Mouse (Mus musculus): Measurements from ENCODE around the gene Megf11. TPM values are rescaled to one million over a fixed set of nuclear protein-coding genes. Genes with fewer than 3 reads are reported as not detected.
A peak's percentile ranks its signal among the peaks of the same experiment; 100 is the strongest.

Gene Megf11
- total RNA-seq, 2 experiments from 2014 or later: 14.1 to 14.4 TPM

DNA sequence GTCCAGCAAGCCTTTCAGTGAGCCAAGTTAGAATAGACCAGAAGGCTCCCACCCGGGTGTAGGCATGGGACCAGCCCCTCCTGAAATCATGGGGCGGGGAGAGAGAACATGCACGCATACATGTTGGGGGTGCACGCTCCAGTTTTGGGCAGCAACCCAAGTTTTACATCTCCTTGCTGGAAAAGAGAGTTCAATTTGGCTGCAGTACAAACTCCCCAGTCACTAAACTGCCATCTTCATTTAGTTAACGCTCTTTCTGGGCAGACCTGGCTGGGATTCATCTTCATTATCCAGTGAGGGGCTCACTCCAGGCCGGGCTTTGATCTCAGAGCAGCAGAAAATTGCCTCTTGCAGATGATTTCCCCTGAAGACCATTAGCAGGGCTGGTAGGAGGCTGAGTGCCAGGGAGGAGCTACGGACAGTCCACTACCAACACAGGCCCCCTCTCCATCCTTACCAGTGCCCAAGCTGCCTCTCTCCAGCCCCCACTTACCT, 218.8 kb downstream of the Megf11 start:
- H3K4me3 ChIP-seq: no peak overlapping the region
- intact Hi-C loops (cut with DNase I): no loop called here

DNA sequence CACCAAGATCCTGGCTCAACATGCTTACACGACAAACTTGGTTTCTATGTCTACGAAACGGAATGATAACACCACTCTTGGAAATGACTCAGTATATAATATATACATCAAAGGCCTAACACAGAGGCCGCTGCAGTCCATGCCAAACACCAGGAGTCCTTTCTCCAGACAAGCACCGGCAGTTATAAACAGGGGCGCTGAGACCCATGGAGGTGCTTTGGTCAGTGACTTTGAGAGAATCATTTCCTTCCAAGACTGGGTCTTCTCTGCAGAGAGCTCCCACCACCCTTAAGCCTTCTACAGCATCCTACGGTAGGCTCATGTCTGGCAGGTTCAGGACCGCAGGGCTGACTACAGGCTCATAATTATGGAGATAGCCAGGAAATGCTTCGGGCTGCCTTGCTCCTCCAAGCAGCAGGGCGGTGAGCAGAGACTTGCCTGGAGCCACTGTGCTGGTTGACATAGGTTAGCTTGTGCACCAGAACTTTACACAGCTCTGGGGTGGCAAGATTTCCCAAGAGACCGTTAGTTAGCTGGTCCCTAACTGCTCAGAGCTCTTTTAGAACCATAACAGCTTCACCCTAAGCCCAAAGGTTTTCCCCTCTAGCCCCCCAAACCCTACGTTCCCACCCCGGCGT, 219.8 kb downstream of the Megf11 start:
- no peak for TF ChIP-seq CTCF (IDR thresholded peaks at IDR 0.05)
- DNase-seq (ENCODE audit: extremely low spot score in 1 of 2, low spot score in 2 of 2): no peak
- intact Hi-C loops (cut with DNase I): no loop called here
- Histone ChIP-seq H3K4me3 (no peak overlapping the region), H3K27ac (no peak overlapping the region)

More for the DNA sequence above, 218.8 kb downstream of the Megf11 start:
- TF ChIP-seq CTCF (IDR thresholded peaks at IDR 0.05): no peak
- DNase-seq (ENCODE audit: extremely low spot score in 1 of 2, low spot score in 2 of 2): no peak
- no peak overlapping the region for H3K27ac ChIP-seq

DNA sequence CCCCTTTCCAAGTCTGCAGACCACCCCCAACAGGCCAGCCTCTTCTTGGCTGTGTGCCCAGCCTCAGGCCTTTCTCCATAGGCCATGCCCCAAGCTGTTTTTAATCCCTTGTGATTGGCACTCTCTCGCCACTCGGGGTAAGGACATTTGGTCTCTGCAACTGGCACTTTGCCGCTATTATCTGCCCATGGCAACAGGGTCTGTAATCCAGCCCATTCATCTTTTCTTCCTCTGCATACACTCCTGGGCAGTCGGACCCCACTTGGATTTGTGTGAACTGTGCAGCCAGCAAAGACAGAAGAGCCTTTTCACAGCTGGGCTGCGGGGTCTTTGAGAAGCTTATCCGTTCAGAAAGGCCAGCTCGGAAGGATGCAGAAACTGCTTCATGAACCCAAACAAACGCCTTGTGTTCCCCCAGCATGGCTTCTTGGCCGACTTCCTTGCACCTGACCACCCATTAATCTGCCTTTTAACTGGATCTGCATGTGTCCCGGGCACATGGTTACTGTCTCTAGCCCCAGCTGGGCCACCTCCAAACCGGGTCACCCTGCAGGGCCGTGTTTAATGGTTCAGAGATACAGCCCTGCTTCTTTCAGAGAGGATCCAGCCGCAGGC, 220.4 kb downstream of the Megf11 start:
- intact Hi-C loops (cut with DNase I): no loop called here
- H3K27ac ChIP-seq: no peak overlapping the region
- TF ChIP-seq CTCF (IDR thresholded peaks at IDR 0.05): no peak
- no peak overlapping the region for H3K4me3 ChIP-seq
- peak; percentile 11 to 31 for DNase-seq (ENCODE audit: extremely low spot score in 1 of 2, low spot score in 2 of 2)

DNA sequence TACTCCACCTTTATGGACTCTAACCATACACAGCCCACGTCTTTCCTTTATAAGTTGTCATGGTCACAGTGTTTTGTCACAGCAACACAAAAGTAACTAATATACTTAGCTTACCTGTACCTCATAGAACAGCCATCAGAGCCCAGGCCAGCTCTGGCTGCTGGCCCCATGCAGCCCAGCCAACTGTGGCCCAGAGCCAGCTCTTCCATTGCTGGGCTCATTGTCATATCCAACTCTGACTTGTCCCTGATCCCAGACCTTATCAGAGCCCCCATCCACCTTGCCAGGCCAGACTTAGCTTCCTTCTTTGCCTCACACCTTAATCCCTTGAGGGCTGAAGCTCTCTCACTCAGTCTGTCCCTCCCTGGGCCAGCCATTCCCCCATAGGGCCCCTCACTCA, 221.6 kb downstream of the Megf11 start:
- H3K4me3 ChIP-seq: no peak overlapping the region
- H3K27ac ChIP-seq: no peak overlapping the region
- DNase-seq (ENCODE audit: extremely low spot score in 1 of 2, low spot score in 2 of 2): no peak
- no peak for TF ChIP-seq CTCF (IDR thresholded peaks at IDR 0.05)
- intact Hi-C loops (cut with DNase I): no loop called here

DNA sequence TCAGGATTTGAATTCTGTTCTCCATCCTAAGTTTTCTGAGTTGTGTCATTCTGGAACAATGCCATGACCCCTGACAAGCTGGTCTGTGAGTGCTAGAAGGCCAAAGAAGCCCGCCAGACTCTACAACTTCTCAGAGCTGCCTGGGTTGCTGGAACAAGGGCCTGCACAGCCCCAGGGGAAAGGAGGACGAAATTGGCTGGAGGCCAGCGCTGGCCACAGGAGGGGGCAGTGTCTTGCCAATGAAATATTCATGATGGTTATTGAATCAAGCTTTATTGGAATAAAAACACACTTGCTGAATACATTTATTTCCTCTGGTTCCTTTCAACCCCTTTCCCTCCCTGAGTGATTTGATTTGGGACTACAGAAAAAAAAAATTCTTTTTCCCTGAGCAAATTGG, 224.1 kb downstream of the Megf11 start:
- DNase-seq (ENCODE audit: extremely low spot score in 1 of 2, low spot score in 2 of 2): peak; percentile 21 to 22
- intact Hi-C loops (cut with DNase I): no loop called here
- no peak for TF ChIP-seq CTCF (IDR thresholded peaks at IDR 0.05)
- H3K27ac ChIP-seq: no peak overlapping the region
- H3K4me3 ChIP-seq: no peak overlapping the region

DNA sequence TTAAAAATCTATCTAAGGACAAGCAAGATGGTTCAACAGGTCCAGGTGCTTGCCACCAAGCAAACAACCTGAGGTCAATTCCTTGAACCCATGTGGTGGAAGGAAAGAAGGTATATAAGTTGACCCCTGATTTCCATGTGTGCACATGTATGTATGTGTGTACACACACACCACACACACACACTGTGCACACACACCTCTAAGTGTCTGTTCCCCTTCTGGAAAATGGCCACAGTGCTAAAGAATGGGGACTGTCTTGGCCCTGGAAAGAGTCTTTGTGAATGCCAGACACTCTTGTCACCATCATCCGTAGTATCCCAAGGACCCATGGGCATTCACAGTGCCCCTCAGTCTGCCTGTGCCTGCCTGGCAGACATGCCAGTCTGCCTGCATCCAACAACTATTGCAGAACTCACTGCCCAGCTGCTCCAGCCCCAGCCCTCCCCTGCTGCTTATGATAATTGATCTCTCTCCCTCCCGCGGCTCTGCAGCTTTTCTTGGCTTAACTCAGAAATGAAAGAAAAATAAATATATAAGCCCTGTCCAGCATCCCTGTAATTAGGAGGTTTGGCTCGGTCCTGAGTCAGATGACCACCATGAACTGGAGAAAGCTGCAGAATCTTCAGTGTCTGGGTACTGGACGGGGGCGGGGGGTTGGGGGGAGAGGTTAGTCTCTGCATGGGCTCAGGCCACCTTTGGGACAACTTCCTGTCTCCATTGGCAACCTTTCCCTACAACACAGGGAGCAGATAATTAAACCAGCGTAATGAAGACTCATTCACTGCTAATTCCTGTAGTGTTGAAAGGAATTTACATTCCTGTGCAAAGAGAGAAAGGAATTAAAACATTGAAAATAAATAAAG, 226.9 kb downstream of the Megf11 start:
- TF ChIP-seq CTCF (IDR thresholded peaks at IDR 0.05): no peak
- intact Hi-C loops (cut with DNase I): no loop called here
- H3K4me3 ChIP-seq: no peak overlapping the region
- DNase-seq (ENCODE audit: extremely low spot score in 1 of 2, low spot score in 2 of 2): no peak
- H3K27ac ChIP-seq: no peak overlapping the region

DNA sequence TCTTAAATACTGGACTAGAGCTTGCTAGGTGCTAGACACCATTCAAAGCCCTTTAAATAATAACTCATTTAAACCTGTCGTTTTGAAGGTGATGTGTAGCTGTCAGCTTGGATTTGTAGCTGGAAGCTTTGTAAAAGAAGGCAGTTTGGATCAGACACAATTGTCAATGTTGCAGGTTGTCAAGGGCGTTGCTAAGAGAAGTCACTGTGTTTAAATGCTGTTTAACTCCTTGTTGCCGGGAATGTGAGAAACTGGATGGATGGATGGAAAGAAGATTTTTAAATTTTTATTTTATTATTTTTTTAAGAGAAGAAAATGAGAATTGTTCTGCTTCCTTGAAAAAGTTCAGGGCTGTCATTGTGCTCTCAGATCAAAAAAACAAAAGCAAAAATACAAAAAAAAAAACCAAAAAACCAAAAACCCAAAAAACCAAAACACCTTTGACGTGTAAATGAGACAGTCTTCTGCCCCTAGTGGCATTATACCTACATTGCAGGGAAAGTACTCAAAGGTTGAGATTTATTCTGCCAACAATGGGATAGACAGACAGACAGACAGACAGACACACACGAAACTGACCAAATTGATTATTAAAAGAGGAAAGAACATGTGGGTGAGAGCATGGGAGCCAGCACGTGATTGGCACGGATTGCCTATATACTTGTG, 227.7 kb downstream of the Megf11 start:
- H3K27ac ChIP-seq: no peak overlapping the region
- intact Hi-C loops (cut with DNase I): no loop called here
- no peak overlapping the region for H3K4me3 ChIP-seq
- no peak for DNase-seq (ENCODE audit: extremely low spot score in 1 of 2, low spot score in 2 of 2)
- TF ChIP-seq CTCF (IDR thresholded peaks at IDR 0.05): peak; percentile 50

DNA sequence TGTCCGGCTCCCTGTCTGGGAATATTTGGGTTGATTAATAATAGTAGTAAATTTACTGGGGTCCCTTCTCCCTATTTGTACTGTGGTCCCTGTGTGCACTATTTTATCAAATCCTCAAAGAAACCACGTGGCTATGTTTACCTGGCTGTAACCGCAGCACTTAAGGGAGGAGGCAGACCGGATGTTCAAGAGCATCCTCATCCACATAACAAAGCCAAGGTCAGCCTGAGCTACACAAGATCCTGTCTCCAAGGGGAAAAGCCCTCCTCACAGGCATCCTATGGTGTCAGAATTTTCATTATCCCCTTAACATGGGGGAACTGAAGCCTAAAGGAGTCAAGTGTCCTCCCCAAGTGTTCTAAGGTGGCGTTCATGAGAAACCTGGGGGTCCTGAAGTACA, 232.0 kb downstream of the Megf11 start:
- Histone ChIP-seq H3K4me3 (no peak overlapping the region), H3K27ac (no peak overlapping the region)
- no peak for DNase-seq (ENCODE audit: extremely low spot score in 1 of 2, low spot score in 2 of 2)
- TF ChIP-seq CTCF (IDR thresholded peaks at IDR 0.05): no peak
- intact Hi-C loops (cut with DNase I): no loop called here

DNA sequence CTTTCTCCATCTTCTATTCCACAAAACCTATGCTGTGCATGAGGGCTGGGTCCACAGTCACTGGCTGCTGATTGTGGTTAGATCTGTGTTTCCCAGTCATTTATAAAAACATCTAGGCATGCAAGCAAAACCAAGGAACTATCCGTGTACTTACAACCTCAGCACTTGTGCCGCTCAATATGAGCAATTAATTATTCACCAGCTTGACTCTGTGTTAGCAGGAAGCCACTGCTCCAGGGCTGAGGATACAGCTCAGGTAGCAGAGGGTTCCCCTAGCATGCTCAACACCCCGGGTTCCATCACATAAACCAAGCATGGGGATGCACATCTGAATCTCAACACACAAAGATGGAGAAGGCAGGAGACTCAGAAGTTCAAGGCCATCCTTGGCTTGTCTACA, 233.0 kb downstream of the Megf11 start:
- no peak for DNase-seq (ENCODE audit: extremely low spot score in 1 of 2, low spot score in 2 of 2)
- no peak overlapping the region for H3K4me3 ChIP-seq
- H3K27ac ChIP-seq: no peak overlapping the region
- TF ChIP-seq CTCF (IDR thresholded peaks at IDR 0.05): no peak
- intact Hi-C loops (cut with DNase I): no loop called here

DNA sequence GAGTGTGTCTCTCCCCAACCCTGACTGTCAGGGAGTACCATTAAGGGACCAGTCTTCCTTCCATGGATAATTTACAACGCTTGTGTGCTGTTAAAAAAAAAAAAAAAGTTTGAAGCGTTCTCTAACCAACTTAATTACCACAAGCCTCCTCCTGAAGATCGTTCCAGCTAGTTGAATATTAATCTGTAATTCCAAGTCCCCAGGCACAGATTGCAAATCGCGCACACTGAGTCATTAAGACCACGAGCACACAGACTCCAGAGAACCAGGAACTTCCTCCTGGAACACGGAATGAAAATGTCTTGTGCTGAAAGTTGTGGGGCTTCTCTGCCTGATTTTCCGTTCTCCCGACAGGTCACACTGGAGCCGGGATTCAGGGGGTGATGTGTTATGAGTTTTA, 234.0 kb downstream of the Megf11 start:
- DNase-seq (ENCODE audit: extremely low spot score in 1 of 2, low spot score in 2 of 2): no peak
- no peak overlapping the region for H3K4me3 ChIP-seq
- H3K27ac ChIP-seq: no peak overlapping the region
- TF ChIP-seq CTCF (IDR thresholded peaks at IDR 0.05): no peak
- intact Hi-C loops (cut with DNase I): no loop called here

DNA sequence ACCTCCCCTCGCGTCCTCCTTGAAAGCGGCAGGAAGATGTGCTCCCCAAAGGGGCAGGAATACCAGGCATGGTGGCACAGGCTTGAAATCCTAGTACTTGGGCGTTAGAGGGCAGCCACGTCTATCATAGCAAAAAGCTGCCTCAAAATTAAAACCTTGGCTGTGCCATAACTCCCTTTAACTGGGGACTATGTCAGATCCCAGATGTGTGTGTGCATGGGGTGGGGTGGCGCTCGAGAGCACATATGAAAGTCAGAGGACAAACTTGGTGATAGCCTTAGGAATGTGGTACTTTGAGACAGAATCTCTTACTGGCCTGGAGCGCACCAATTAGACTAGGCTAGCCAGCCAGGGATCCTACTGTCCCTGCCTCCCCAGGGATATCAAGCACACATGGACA, 235.2 kb downstream of the Megf11 start:
- no peak for TF ChIP-seq CTCF (IDR thresholded peaks at IDR 0.05)
- no peak for DNase-seq (ENCODE audit: extremely low spot score in 1 of 2, low spot score in 2 of 2)
- intact Hi-C loops (cut with DNase I): no loop called here
- Histone ChIP-seq H3K4me3 (no peak overlapping the region), H3K27ac (no peak overlapping the region)

Data from left cerebral cortex, adult 2 months (tissue).